Comparison of ENCODE assay signal across 8 mouse cellular contexts in genomic region chr17:86145079-86145951, GRCm38 (mm10). TPM values are rescaled to one million over a fixed set of nuclear protein-coding genes. Genes with fewer than 3 reads are reported as not detected.
DNase-seq lines count a peak whose midpoint lies in the region; ATAC-seq lines count a peak whose summit lies in the region.

Gene Srbd1, minus strand, starts transcription at chr17:86145175.

- H3K4me3 ChIP-seq in hindbrain, embryonic 13.5 days: peak within 1 kb of the TSS; percentile 59

- no peaks in the 10 kb centered on the region for H3K27me3 ChIP-seq in hindbrain, embryonic 13.5 days

- WGBS in hindbrain, embryonic 13.5 days: under 1% methylated on average over 41 of the region's 45 CpGs

- H3K9me3 ChIP-seq in hindbrain, embryonic 13.5 days: no peaks in the 10 kb centered on the region

- peak within 1 kb of the TSS; percentile 73 for H3K27ac ChIP-seq in hindbrain, embryonic 13.5 days

- peak within 1 kb of the TSS; percentile 97 for H3K4me2 ChIP-seq in hindbrain, embryonic 13.5 days

- ATAC-seq in hindbrain, embryonic 13.5 days (ENCODE audit: low FRiP score): peak; percentile 95

- DNase-seq in R1 (ENCODE audit: low read depth, low spot score): peak; percentile 96
- peak; percentile 96 to 97 for DNase-seq in cerebellum, postnatal 10 days
- DNase-seq in frontal cortex, postnatal 14 days (ENCODE audit: low spot score in 2 of 2): peak; percentile 72 to 79
- peak; percentile 84 to 86 for DNase-seq in layer of hippocampus, postnatal 36 days
- peak; percentile 96 for DNase-seq in lung, postnatal 36 days
- peak; percentile 96 for DNase-seq in retina, postnatal 1 day
- peak; percentile 92 for DNase-seq in thymus, postnatal 4 days

- H3K9ac ChIP-seq in hindbrain, embryonic 13.5 days: peak within 1 kb of the TSS; percentile 76

- H3K36me3 ChIP-seq in hindbrain, embryonic 13.5 days: no peaks in the 10 kb centered on the region

- peaks cover 17% of the 10 kb centered on the region for H3K4me1 ChIP-seq in hindbrain, embryonic 13.5 days (replicated peaks)

RNA-seq across cellular contexts. Expression of gene Srbd1, which starts in this region (rescaled TPM):
- 15.8 and 16.6 TPM in 2 replicates for polyA plus RNA-seq in hindbrain, embryonic 13.5 days (2015; fragmentation: Nextera tagmentation; extraction: Ambion mirVana)
- 10 to 100 TPM; 16.2 to 16.6 TPM for total RNA-seq in layer of hippocampus, postnatal 36 days (2021)

Comparison
In these comparisons a context has a peak if more than half of its experiments do, and no peak if none do; other contexts are left out.
1. Peak in every context shown above with its lines: DNase-seq, ATAC-seq, H3K4me3 ChIP-seq and H3K27ac ChIP-seq.